Mouse (Mus musculus) midbrain, embryonic 11.5 days (tissue): ENCODE measurements around the gene Nfil3. TPM values are rescaled to one million over a fixed set of nuclear protein-coding genes. Genes with fewer than 3 reads are reported as not detected.

Source experiments
- polyA plus RNA-seq: library from polyadenylated mRNA; unstranded; fragments of >200 nt; fragmentation: Nextera tagmentation; extraction: Ambion mirVana; gene quantifications from 2 replicates; pipeline ENCODE4 v1.2.1, GENCODE M21; 2014

Nfil3 gene
- polyA plus RNA-seq, 1 experiment from 2014 or later = 19.3 TPM

Other genes starting within 250 kb of the Nfil3 start
- gene Auh, start 51.4 kb downstream of the Nfil3 start, polyA plus RNA-seq = 38.7 and 39.6 TPM in 2 replicates